Mouse (Mus musculus) midbrain, postnatal 0 days (tissue): ENCODE data around the gene Acadm. TPM values are rescaled to one million over a fixed set of nuclear protein-coding genes. Genes with fewer than 3 reads are reported as not detected.

Experiments used
- ATAC-seq: fragments of 200-750 bp; cut with Nextera tagmentation; 2 replicates; pipeline ENCODE4 v1.8.0; 2017; ENCODE audit warnings: moderate number of reproducible peaks, mild to moderate bottlenecking, moderate TSS enrichment, moderate library complexity; ENCODE audit not compliant: low FRiP score
- DNase-seq: peaks from one replicate; pipeline ENCODE4 v3.0.0-alpha.2; 2015; ENCODE audit warnings: low spot score
- H3K27ac ChIP-seq: fragments of 300-500 bp; sonication (generic); 2 replicates; pipeline ENCODE4 v1.5.1; 2014; ENCODE audit warnings: low read depth, mild to moderate bottlenecking, low read length, mixed read lengths
- H3K27me3 ChIP-seq: fragments of 300-500 bp; sonication (generic); 2 replicates; pipeline ENCODE4 v1.6.1; 2014; ENCODE audit warnings: low read length, control low read depth, mixed read lengths; ENCODE audit not compliant: insufficient read depth
- H3K36me3 ChIP-seq: fragments of 300-500 bp; sonication (generic); 2 replicates; pipeline ENCODE4 v1.6.1; 2014; ENCODE audit warnings: low read length, control low read depth, mixed read lengths; ENCODE audit not compliant: insufficient read depth
- H3K4me1 ChIP-seq: fragments of 300-500 bp; sonication (generic); 2 replicates; pipeline ENCODE4 v1.6.1; 2014; ENCODE audit warnings: mild to moderate bottlenecking, control low read depth, antibody characterized with exemption, low read length, mixed read lengths; ENCODE audit not compliant: insufficient read depth
- H3K4me2 ChIP-seq: fragments of 300-500 bp; sonication (generic); 2 replicates; pipeline ENCODE4 v1.6.1; 2014; ENCODE audit warnings: low read depth, mild to moderate bottlenecking, low read length, mixed read lengths; ENCODE audit not compliant: poor library complexity, severe bottlenecking
- H3K4me3 ChIP-seq: fragments of 300-500 bp; sonication (generic); 2 replicates; pipeline ENCODE4 v1.5.1; 2014; ENCODE audit warnings: low read depth, mild to moderate bottlenecking, low read length, moderate library complexity
- H3K9ac ChIP-seq: fragments of 300-500 bp; sonication (generic); replicated peaks from 2 replicates; pipeline ENCODE4 v1.6.1; 2014; ENCODE audit warnings: mild to moderate bottlenecking, low read length, moderate library complexity, mixed read lengths; ENCODE audit not compliant: poor library complexity, severe bottlenecking
- H3K9me3 ChIP-seq: fragments of 300-500 bp; sonication (generic); 2 replicates; pipeline ENCODE4 v1.6.1; 2016; ENCODE audit warnings: low read length, control low read depth
- CTCF ChIP-seq: IDR thresholded peaks from 2 replicates; pipeline ENCODE4 v1.5.1; 2016; ENCODE audit warnings: antibody characterized with exemption, mild to moderate bottlenecking
- WGBS: fragments of 180-500 bp; shearing (Covaris S2); extraction: QIAGEN DNeasy Blood & Tissue Kit; methylation state at CpG from one replicate; pipeline ENCODE4 v1.1.7; 2014; 5-methylcytosine and 5-hydroxymethylcytosine counted together
- polyA plus RNA-seq: library from polyadenylated mRNA; unstranded; fragments of >200 nt; fragmentation: Nextera tagmentation; extraction: Ambion mirVana; gene quantifications from 2 replicates; pipeline ENCODE4 v1.2.1, GENCODE M21; 2015
- total RNA-seq: library from RNA; depleted of rRNA; stranded (reverse); fragments of >200 nt; gene quantifications from 2 replicates; pipeline ENCODE4 v1.2.3, GENCODE M21; 2014

Acadm gene
- total and polyA plus RNA-seq, 2 experiments from 2014 or later = 44.1 to 58.2 TPM

DNA sequence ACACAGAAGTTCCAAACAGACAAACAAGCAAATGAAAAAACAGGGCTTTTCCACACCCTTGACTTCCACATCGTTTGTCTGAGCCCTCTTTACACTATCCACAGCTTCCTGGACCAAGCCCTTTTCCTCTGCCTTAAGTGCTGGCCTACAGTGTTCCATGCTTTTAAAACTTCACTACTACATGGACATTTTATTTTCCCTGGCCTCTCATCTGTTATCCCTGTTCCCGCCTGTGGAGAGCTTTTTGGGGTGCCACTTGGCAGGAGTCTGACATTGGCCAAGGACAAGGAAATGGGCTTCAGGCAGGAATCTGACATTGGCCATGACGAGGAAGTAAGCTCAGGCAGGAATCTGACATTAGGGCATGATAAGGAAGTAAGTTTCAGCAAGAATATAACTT lies 41.8 kb downstream of the Acadm start:
- Histone ChIP-seq H3K4me2 (no peak overlapping the region), H3K9me3 (no peaks in the 10 kb centered on the region), H3K27me3 (no peaks in the 10 kb centered on the region), H3K9ac (no peak overlapping the region), H3K4me1 (no peaks in the 10 kb centered on the region), H3K36me3 (peaks cover 24% of the 10 kb centered on the region), H3K27ac (no peak overlapping the region), H3K4me3 (no peak overlapping the region)
- ATAC-seq (no peak), DNase-seq (no peak)
- TF ChIP-seq CTCF = no peak
- WGBS = 74% methylated on average over 3 of the region's 3 CpGs

DNA sequence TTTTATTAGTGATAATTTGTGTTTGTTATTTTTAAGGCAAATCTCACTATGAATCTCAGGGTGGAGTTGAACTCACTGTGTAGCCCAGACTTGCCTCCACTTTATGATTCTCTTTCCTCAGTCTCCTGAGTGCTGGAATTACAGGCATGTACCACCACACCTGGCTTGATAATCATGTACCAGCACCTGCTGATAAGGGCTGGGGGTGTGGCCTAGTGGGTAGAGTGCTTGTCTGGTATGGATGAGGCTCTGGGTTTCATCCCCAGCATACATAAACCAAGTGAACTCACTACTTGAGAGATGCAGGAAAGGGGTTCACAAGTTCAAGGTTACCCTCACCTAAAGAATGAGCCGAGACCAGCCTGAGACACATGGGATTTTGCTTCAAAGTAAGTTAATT lies 42.5 kb downstream of the Acadm start:
- DNase-seq (no peak), ATAC-seq (no peak)
- Histone ChIP-seq H3K9me3 (no peaks in the 10 kb centered on the region), H3K4me3 (no peak overlapping the region), H3K9ac (no peak overlapping the region), H3K27me3 (no peaks in the 10 kb centered on the region), H3K27ac (no peak overlapping the region), H3K4me2 (no peak overlapping the region), H3K36me3 (peaks cover 20% of the 10 kb centered on the region), H3K4me1 (no peaks in the 10 kb centered on the region)
- TF ChIP-seq CTCF = no peak
- WGBS = 86% methylated on average over 1 of the region's 1 CpGs

DNA sequence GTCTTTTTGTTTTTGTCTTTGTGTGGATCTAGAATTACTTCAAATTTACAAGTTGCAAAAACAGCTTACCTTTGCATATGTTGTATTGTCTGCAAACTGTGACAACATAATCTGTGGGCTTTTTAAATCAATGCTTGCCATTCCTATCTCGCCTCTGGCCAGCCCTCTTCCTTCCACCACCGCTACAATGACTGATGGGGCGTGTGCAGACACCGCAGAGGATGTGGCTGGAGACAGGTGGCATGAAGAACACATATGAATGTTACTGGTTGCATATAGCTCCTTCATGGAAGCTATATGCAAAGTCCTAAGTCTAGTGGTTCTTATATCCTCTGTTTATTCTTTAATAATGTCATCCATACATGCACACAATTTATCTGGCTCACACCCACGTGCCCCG lies 47.2 kb downstream of the Acadm start:
- Histone ChIP-seq H3K4me3 (no peak overlapping the region), H3K36me3 (no peaks in the 10 kb centered on the region), H3K4me1 (no peaks in the 10 kb centered on the region), H3K27ac (no peak overlapping the region), H3K9me3 (no peaks in the 10 kb centered on the region), H3K9ac (no peak overlapping the region), H3K4me2 (no peak overlapping the region), H3K27me3 (no peaks in the 10 kb centered on the region)
- 84% methylated on average over 6 of the region's 6 CpGs for WGBS
- ATAC-seq (no peak), DNase-seq (no peak)
- TF ChIP-seq CTCF = no peak

DNA sequence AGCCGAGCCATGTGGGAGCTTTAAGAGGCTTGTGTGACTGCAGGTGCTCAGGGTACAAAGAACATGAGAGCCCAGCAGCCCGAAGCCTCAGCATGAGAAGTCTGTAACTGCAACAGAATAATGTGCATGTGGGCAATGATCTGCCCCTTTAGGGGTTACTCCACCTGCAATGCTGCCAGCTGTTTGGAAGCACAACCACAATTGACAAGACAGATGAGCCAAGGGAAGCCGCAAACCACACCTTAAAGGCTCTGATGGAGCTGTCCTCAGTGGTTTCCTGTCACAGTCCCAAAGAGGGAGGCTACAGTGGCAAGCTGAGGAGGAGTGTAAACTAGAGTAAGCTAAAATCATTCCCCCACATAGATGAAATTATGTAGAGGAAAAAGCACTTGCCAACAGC lies 49.0 kb downstream of the Acadm start:
- Histone ChIP-seq H3K9ac (no peak overlapping the region), H3K36me3 (no peaks in the 10 kb centered on the region), H3K4me3 (no peak overlapping the region), H3K27me3 (no peaks in the 10 kb centered on the region), H3K4me2 (no peak overlapping the region), H3K4me1 (no peaks in the 10 kb centered on the region), H3K27ac (no peak overlapping the region), H3K9me3 (no peaks in the 10 kb centered on the region)
- TF ChIP-seq CTCF = no peak
- 85% methylated on average over 3 of the region's 3 CpGs for WGBS
- no peak for DNase-seq
- ATAC-seq = no peak

DNA sequence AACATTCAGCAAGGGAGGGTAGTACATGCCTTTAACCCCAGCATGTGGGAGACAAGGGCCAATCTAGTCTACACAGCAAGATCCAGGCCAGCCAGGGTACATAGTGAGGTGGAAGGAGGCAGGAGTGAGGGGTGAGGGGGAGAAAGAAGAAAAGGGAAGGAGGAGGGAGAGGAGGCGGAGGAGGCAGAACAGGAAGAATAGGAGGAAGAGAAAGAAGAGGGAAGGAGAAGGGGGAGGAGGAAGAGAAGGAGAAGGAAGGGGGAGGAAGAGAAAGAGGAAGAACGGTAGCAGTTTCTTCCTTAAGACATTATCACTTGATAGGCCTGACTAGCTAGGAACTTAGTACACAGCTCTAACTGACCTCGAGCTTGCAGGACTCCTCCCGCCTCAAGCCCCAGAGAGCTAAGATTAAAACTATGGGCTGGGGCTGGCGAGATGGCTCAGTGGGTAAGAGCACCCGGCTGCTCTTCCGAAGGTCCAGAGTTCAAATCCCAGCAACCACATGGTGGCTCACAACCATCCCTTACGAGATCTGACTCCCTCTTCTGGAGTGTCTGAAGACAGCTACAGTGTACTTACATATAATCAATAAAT lies 55.1 kb downstream of the Acadm start:
- 79% methylated on average over 7 of the region's 8 CpGs for WGBS
- no peaks in the 10 kb centered on the region for H3K9me3 ChIP-seq
- no peak overlapping the region for H3K4me3 ChIP-seq
- H3K27me3 ChIP-seq = no peaks in the 10 kb centered on the region
- DNase-seq (no peak), ATAC-seq (no peak)
- no peak overlapping the region for H3K27ac ChIP-seq
- TF ChIP-seq CTCF = no peak
- H3K4me1 ChIP-seq = no peaks in the 10 kb centered on the region
- no peak overlapping the region for H3K4me2 ChIP-seq
- no peaks in the 10 kb centered on the region for H3K36me3 ChIP-seq
- H3K9ac ChIP-seq = no peak overlapping the region

DNA sequence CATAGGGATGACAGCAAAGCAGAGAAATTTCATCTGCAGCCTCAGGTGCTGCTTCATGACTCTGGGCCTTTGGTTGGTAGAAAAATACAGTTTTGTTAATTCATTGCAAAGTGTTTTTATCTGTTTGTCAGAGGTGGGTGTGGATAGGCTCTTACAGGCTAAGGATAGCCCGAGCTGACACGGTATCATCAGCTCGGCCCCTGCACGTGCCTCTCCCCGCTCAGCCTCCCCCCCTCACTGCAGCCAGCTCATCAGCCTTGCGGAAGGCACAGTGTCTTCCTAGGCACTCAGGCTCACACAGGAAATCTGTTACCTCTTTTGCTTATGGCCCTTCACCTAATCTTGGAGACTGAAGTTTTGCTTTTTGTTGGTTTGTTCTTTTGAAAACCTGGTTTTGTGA lies 56.3 kb downstream of the Acadm start:
- no peak for DNase-seq
- Histone ChIP-seq H3K9ac (no peak overlapping the region), H3K9me3 (no peaks in the 10 kb centered on the region), H3K27ac (no peak overlapping the region), H3K4me3 (no peak overlapping the region), H3K4me1 (no peaks in the 10 kb centered on the region), H3K27me3 (no peaks in the 10 kb centered on the region), H3K36me3 (no peaks in the 10 kb centered on the region), H3K4me2 (no peak overlapping the region)
- 73% methylated on average over 6 of the region's 6 CpGs for WGBS
- TF ChIP-seq CTCF = no peak
- ATAC-seq = no peak
